Mouse (Mus musculus) liver, adult (tissue): ENCODE data around the gene Cers3.

Experiments
- GATA4 ChIP-seq: IDR thresholded peaks from 2 replicates; pipeline ENCODE4 v1.6.1; 2014; ENCODE audit warnings: mild to moderate bottlenecking, low read length; ENCODE audit not compliant: insufficient replicate concordance

The Cers3 gene

GRCm38 (mm10) chr7:66753816-66754215 is 10.5 kb downstream of the Cers3 start:
- no peak for TF ChIP-seq GATA4

- TF ChIP-seq GATA4, result no peak
These were observed 12.3 kb downstream of the Cers3 start for GRCm38 (mm10) chr7:66755611-66756010.

DNA sequence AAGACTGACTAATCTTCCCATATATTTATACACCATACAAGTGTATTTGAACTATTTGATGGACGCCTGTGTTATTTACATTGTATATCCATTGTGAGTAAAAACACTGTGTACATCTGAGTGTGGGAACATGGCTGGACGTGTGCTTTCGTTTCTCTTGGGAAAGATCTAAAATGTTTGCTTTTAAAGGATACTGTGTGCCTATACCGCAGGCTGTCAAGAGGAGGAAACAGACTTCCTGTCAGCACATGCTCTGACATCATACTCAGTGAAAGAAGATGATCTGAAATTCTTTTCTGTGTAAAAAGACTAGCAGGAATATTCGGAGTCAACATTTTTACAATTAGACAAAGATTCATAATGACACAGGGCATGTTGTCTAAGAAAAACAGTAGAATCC is 26.6 kb downstream of the Cers3 start:
- no peak for TF ChIP-seq GATA4

DNA sequence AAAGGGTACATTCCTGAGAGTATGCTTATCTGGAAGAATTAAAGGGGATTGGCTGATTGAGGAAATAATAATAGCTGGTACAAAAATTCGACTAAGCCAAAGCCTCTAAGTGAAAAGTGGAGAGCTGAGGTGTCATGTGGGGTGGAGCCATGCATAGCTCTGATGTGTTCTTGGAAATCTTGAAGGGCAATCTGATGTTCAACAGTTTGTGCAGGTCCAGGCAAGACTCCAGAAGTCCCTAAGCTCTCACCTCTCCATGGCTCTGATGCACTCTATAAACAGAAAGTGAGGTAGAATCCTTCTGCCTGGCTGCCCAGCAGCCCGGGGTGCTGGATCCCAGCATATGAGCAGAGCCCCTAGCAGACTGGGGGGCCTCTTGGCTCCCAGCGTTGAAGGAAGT is 27.4 kb downstream of the Cers3 start:
- no peak for TF ChIP-seq GATA4

DNA sequence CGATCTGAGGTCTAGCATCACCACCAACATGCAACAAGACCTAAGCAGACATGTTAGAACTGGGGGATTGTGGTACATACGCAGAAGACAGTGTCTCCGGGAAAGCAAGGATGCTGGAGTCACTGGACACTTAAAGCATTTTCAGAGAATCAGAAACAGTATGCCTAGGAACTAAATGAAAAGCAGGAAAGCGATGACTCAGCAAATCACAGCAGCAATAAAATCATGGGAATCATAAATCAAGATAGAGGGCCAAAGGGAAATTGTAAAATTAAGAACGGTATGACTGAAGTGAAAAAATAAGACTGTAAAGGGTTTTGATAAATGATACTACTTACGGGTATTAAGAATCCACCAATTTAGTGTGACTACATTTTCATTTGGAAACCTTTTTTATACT is 27.9 kb downstream of the Cers3 start:
- TF ChIP-seq GATA4, result no peak

DNA sequence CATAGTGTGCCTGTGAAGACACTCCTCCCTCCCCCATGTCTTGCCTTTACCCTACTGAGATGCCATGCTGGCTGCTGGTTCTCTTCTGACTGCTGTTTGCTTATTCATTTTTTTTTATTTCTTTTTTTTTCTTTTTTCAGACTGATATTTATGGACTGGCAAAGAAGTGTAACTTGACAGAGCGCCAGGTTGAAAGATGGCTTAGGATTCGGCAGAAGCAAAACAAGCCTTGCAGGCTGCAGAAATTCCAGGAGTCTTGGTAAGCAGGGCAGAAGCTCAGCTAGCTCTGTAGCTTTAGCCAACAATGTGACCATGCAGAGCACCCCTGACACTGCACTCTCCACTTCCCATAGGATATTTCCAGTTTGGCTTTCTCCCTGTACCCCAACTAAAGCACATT is 36.1 kb downstream of the Cers3 start:
- no peak for TF ChIP-seq GATA4

GRCm38 (mm10) chr7:66779944-66780942 is 36.9 kb downstream of the Cers3 start:
- TF ChIP-seq GATA4, result no peak

DNA sequence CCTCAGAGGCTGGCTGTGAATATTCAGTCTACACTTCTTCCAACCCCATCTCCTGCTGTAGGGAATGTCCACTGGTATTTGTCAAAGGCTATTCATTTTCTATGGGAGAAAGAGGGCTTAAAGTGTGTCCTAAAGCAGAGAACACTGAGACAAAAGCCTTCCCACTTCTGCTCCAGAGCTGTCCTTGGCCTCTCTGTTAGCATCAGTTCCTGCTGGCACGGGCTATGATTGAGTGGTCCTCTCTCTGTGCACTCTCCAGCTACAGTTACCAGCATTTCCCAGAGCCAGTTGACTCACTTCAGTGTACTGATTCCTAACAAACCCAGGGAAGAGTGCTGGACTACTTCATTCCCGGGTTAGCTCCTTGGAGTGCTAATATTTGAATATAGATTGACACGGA is 43.2 kb downstream of the Cers3 start:
- TF ChIP-seq GATA4, result no peak

- TF ChIP-seq GATA4, result no peak
These were observed 44.5 kb downstream of the Cers3 start for GRCm38 (mm10) chr7:66787816-66788215.

DNA sequence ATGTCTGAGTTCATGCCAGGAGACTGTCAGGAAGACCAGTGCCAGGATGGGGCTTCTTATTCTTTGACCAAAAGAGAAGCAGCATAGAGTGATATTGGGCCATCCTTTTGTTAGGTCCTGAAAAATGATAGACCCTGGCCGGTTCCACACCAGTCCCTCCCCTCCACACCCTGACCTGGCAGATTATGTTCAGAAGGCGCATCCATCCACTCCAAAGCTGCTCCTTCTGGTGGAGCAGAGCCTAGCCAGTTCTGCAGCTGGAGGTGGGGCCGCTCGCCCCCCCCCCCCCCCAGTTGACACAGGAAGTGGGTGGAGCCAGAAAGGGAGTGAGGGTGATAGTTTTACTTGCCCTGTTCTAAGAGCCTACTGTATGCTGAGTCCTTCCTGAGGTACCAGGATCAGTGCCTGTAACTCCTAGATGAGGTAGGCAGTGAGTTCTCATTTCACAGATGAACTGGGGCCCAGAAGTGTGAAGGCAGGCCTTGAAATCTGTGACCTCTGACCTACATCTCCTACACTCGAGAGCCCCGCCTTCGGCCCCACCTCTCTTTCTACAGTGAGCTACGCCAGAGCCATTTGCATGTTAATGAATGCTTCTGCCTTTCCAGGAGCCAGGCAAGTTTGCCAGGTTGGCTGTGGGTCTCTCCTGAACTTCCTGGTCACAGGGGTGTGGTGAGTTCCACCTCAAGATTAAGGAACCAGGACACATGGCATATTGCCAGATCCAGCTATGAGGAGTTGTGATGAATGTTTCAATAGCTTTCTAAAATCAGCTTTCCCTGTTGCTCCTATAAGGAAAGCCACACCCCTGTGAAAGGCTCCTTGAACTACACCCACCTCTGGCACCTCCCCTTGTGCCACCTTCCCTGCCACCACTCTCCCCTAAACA is 46.8 kb downstream of the Cers3 start:
- no peak for TF ChIP-seq GATA4

DNA sequence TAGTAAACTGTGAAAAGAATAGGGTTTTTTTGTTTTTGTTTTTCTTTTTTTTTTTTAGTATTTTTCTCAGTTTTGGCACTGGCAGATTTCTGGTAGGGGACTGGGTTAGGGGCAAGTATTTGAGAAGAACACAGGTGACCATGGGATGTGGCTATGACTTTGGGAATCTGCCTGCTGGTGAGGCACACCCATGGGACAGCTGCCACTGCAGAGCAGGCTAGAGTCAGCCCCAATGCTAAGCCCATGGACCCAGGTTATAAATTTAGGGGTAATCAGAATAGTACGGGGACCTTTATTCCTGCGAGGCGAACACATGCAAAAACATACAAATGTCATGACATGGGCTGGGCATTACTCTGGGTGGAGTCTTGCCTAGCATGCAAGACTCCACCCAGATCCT is 47.7 kb downstream of the Cers3 start:
- no peak for TF ChIP-seq GATA4

- TF ChIP-seq GATA4, result no peak
These were observed 53.6 kb downstream of the Cers3 start for GRCm38 (mm10) chr7:66796909-66797308.

- no peak for TF ChIP-seq GATA4
These were observed 54.0 kb downstream of the Cers3 start for GRCm38 (mm10) chr7:66797345-66797744.

GRCm38 (mm10) chr7:66798826-66799225 is 55.5 kb downstream of the Cers3 start:
- TF ChIP-seq GATA4, result no peak

DNA sequence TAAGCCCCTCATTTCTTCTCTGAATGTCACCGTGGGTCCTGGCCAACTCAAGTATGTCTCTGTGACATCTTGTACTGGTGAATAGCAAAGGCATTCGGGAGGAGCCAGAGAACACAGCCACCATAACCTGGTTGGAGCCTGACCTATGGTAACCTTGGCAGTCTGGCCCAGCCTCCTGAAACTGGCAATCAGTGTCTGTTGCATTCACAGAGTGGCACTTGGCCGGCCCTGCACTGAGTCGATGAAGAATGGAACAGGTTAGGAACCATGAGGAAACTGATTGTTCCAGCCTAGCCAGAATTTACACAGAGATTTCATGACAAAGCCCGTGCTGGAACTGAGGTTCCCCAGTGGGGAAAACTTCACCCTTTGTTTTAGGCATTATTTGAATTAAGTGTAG is 57.5 kb downstream of the Cers3 start:
- TF ChIP-seq GATA4, result no peak

DNA sequence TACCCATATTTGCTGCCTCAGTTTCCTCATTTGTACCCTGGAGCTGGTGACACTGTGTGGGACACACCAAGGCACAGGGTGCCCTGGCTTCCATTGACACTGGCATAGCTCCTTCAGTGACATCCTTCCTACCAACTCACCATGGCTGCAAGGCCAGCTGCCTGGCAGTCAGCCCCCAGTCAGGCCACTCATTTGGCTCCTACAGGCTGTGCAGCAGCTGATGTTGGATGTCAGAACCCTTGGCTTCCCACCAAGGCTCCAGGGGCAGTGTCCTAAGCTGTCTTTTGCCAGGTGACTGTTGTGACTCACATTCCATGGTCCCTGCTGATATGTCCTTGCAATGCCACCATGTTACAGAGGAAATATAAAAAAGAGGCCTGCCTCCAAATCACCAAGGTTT is 58.5 kb downstream of the Cers3 start:
- TF ChIP-seq GATA4, result no peak

GRCm38 (mm10) chr7:66803798-66804197 is 60.5 kb downstream of the Cers3 start:
- TF ChIP-seq GATA4, result no peak

GRCm38 (mm10) chr7:66806801-66807200 is 63.5 kb downstream of the Cers3 start:
- no peak for TF ChIP-seq GATA4
